Mouse (Mus musculus) left cerebral cortex, postnatal 25 days (tissue): ENCODE measurements around the gene Galntl6. TPM values are rescaled to one million over a fixed set of nuclear protein-coding genes. Genes with fewer than 3 reads are reported as not detected.

Experiments used
- DNase-seq, 2 experiments: peaks; one replicate each; pipeline ENCODE4 v3.0.0; 2022; ENCODE audit warnings: low spot score in 2 of 2, mixed read lengths in 1 of 2
- intact Hi-C: fragments of 180-260 bp; cut with DNase I; formaldehyde crosslinking; loops from one replicate; pipeline ENCODE4 v1.15.1; 2025
- total RNA-seq, 2 experiments: library from RNA; stranded (reverse); gene quantifications; 2 replicates each; pipeline ENCODE4 v1.2.3; 2021

The Galntl6 gene
- total RNA-seq, 2 experiments from 2014 or later = 31.5 to 31.7 TPM

GRCm38 (mm10) chr8:57922214-57923070, 990.0 kb downstream of the Galntl6 start:
- intact Hi-C loops = no loop called here
- DNase-seq = no peak

DNA sequence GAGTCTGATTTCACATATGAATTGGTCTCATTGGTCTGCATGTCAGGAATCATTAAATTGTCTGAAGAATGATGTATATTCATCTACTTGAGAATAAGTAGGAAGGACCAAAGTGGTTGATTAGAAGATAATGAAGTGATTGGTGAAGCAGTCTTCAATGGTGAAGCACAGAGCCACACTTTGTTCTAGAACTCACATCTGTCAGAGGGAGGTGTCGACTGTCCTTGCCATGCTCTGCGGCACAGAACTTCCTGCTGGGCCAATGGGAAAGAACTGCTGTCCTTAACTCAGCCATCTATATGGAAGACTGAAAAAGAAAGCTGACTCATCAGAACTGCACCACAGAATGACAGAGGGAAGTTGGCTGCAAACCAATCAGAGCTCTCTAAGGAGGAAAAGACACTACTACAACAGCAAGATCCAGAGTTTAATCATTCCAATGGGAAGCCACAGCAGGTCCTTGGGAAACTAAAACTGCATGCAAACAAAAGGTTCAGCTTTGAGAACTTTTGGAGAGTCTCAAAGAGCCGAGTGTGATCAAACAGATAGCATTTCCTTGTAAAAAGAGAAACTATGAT, 992.0 kb downstream of the Galntl6 start:
- intact Hi-C loops = no loop called here
- no peak for DNase-seq

DNA sequence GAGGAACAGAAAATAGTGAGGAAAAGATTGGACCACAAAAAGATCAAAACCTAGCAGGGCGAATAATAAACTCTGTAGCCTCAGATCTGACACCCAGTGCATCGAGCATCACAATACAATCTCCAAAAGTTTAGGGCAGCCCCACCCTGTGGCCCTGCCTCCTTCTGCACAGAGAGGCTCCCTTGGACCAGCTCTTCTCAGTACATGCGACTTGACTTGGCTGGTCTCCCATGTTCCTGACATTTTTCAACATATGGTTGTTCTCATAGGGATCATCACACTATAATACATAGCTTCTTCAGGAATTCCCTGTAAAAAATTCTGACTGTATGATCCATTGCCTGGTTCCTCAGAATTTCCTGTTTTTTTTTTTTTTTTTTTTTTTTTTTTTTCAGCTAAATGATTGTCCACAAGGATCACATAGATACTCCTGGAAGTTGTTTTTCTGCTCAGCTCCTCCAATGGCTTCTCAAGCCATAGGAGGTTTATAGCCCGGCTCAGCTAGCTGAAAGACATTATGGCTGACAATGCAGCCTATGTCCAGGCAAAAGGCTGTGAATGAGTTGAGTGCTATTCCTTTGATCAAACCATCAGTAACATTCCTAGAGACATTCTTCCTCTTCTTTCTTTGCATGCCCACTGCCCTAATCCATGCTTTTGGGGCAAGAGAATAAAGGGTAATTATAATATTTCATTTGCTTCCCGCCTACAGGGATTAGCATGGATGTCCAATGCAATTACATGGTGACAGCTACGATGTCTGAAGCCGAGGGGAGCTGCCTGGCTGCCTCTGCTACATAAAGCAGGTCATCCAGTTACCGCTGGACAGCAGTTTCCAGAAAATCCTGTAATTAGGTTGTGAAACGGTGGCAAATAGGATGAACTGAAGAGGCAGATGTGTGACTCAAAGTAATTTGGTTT, 993.5 kb downstream of the Galntl6 start:
- DNase-seq = no peak
- intact Hi-C loops = no loop called here

DNA sequence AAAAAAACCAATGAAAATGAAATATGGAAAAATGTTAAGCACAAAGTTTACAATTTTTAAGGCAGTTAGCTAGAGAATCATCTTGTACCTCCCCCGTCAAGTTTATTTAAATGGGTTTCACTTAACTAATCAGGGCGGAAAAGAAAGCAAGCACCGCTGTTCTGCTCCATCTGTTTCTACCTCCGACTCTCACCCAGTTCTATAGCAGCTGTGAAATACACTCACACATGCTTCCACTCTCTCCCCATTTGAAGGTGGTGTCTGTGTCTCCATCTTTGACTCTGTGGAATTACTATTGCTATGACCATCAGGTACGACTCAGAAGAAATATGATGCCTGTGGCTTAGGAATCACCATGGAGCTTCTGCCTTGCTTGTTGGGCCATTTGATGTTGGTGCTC, 1019.1 kb downstream of the Galntl6 start:
- DNase-seq = peak in 1 of 2 experiments; percentile 62
- intact Hi-C loops = no loop called here

DNA sequence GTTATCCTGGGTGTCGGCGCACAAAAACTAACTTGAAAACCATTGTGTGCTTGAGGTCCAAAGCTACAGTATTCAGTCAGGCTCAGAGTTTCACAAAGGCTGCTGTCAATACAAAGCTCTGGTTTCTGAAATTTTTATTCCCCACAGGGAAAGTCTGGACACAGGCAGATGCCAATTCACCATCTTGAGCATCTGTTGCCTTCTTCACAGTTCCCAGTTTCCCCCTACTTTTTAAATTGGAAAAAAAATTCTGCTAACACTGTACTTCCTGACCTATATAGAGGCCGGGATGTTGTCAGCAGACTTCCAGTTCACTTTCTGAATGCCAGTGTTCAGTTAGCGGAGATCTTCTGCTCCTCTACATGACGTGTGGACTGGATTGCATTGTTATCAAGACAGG, 1020.3 kb downstream of the Galntl6 start:
- DNase-seq = peak in 1 of 2 experiments; percentile 57
- intact Hi-C loops = no loop called here

DNA sequence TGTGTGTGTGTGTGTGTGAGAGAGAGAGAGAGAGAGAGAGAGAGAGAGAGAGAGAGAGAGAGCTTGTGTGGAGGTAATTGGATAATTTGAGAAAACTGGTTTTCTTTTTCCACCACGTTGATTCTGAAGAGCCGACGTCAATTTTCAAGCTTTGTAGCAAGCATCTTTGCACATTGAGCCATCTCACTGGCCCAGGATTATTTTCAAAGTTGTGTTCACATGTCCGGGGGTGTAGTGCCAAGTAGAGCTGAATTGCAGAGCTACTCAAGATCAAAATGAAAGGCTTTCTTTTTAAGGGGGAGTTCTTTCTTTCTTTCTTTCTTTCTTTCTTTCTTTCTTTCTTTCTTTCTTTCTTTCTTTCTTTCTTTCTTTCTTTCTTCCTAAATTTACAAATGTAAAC, 1022.3 kb downstream of the Galntl6 start:
- intact Hi-C loops = no loop called here
- peak in 1 of 2 experiments; percentile 83 for DNase-seq

- intact Hi-C loops = no loop called here
- DNase-seq = no peak
Observed at GRCm38 (mm10) chr8:57888831-57889230, 1023.6 kb downstream of the Galntl6 start.

GRCm38 (mm10) chr8:57879452-57879851, 1033.0 kb downstream of the Galntl6 start:
- DNase-seq = peak; percentile 53 to 87
- intact Hi-C loops = no loop called here

DNA sequence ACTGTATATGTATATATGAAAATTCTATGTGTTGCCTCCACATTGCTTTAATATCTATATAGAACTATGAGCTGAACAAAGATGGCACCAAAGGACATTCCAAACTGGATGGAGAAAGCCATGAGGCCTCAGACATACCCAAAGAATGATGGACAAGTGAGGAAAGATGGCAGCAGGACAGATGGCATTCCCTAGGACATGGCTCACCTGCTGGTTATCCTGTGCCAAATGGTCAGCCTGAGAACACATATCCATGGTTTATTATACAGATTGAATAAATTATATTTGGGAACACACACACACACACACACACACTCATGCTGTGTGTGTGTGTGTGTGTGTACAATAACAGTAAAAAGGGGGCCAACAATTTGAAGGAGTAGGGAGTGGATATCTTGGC, 1063.4 kb downstream of the Galntl6 start:
- intact Hi-C loops = no loop called here

DNA sequence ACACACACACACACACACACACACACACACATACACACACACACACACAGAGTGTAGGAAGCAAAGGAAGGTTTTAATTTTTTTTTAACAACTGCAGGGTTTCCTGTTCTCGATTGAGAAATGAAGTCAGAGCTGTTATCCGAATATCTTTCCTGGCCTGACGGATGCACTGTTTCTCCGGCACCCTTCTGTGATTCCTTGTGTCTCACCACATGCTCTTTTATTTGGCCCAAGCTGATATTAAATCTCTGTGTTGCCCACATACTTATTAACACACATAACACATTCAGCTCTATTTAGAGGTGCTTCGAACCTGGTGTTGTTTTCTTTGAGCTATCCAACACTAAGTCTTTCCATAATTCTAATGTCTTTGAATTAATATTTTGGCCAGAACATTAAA, 1069.0 kb downstream of the Galntl6 start:
- intact Hi-C loops = no loop called here
- DNase-seq = no peak

More for the DNA sequence above, 1063.4 kb downstream of the Galntl6 start:
- no peak for DNase-seq

DNA sequence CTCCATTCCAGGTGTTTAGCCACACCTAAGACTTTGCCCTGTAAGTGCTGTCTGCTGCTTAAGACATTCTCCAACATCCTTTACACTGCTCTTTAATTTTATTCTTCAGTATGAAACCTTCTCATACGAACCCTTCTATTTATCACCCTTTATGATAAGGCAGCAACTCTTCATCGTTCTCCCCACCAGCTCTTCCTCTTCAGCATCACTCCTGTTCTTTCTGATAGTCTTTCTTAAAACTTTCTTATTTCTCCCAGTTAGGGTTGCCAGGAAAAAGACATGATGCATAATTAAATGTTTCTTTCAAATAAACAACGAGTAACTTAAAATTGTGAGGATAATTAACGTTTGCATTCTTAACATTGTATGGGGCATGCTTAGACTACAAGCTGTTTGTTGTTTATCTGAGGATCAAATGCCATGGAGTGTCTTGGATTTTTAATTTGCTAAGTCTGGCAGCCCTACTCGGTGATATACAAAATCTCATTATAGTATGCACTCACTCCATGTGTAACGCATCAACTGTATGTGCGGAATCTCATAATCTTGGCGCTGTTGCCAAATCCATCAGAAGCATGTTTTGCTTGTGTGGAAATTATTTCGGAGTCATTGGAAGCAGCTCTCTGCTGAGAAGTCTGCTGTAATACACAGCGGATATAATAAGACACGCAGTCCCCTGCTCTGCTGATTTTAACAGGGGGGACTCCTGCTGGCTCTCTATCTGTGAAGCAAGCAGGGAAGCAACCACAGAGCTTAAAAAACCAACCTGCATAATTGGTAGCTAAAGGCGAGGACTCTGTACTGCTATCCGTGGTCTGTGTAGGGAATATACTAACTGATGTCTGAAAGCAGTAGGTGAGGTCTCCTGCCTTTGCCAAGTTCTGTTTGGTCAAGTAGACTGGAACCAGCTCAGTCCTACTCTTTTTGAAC, 1069.7 kb downstream of the Galntl6 start:
- DNase-seq = peak in 1 of 2 experiments; percentile 20
- intact Hi-C loops = no loop called here

DNA sequence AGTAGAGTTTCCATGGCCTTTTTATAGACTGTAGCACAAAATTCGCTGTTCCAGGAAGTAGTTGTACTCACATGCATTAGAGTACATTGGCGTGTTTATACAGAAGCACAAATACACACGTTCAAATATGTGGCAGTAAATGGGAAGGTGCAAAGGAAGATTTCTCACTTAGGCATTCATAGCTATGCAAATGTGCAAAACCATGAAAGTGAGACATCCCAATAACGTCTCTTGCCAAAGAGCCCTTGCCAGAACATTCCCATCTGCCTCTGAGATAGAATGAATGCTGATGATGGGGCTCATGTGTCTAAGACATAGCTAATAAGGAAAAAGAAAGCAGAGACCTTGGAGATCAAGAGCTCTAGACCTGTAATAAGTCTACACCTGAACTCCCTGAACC, 1071.0 kb downstream of the Galntl6 start:
- peak; percentile 18 to 65 for DNase-seq
- intact Hi-C loops = no loop called here

GRCm38 (mm10) chr8:57837384-57837783, 1075.1 kb downstream of the Galntl6 start:
- DNase-seq = no peak
- intact Hi-C loops = no loop called here

- DNase-seq = no peak
- intact Hi-C loops = no loop called here
Observed at GRCm38 (mm10) chr8:57836981-57837380, 1075.5 kb downstream of the Galntl6 start.

- no peak for DNase-seq
- intact Hi-C loops = no loop called here
Observed at GRCm38 (mm10) chr8:57836201-57836883, 1076.1 kb downstream of the Galntl6 start.

DNA sequence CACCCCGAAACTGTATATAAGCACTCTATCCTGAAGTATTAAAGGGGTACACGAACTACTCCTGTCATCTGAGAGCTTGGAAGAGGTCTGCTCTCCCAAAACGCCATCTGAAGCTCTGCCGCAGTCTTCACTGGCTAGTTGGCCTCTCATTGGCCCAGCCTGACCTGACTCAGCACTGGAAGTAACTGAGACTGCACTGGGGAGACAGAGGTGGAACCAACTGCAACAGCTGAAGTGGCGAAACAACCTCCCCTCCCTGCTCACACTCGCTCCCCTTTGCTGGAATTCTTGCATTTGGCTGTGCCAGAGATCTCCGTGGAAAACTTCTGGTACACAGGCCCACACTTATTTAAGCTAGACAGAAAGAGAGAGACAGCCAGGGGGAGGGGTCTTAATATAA, 1089.3 kb downstream of the Galntl6 start:
- DNase-seq = no peak
- intact Hi-C loops = no loop called here

DNA sequence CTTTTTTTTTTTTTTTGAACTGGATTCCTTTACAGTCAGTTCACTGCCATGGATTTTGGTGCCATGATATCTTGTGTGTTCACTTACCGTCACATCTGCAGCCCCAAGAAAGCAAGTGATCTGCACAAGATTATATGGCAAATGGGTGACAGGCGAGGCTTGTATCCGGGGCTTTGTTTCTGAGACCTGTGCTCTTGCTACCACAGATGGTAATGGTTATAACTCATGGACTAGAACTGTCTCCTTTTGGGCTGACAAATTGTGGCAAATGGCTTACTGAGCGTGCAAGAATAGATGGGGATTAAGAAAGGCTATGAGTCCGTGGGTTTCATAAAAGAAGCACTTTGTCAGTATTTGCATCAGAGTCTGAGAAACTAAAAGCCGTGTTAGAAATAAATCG, 1096.4 kb downstream of the Galntl6 start:
- intact Hi-C loops = no loop called here
- no peak for DNase-seq

DNA sequence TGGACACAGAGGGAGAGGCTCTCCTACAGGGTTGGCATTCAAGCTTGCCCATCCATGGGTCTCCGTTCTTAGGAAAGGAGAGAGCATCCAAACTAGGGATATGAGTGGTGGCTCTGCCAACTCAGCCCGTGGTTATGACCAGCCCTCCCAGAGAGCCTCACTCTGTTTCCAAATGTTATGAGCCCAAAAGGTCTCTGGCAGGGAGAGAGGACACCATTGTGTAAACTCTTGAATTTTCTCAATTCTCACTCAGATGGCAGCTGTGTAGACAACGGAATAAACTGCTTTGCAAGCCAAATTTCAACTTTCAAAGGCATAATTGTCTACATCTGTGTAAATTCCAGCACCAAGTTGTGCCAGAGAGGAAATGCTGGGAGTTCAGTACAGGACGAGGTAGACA, 1105.4 kb downstream of the Galntl6 start:
- no peak for DNase-seq
- intact Hi-C loops = no loop called here

- intact Hi-C loops = no loop called here
- DNase-seq = no peak
Observed at GRCm38 (mm10) chr8:57805094-57805493, 1107.3 kb downstream of the Galntl6 start.
